Mouse (Mus musculus) midbrain, postnatal 0 days (tissue): ENCODE results near the gene Vps8. TPM values are rescaled to one million over a fixed set of nuclear protein-coding genes. Genes with fewer than 3 reads are reported as not detected.

Source experiments
- ATAC-seq: fragments of 200-750 bp; cut with Nextera tagmentation; 2 replicates; pipeline ENCODE4 v1.8.0; 2017; ENCODE audit warnings: moderate number of reproducible peaks, mild to moderate bottlenecking, moderate TSS enrichment, moderate library complexity; ENCODE audit not compliant: low FRiP score
- DNase-seq: peaks from one replicate; pipeline ENCODE4 v3.0.0-alpha.2; 2015; ENCODE audit warnings: low spot score
- H3K27ac ChIP-seq: fragments of 300-500 bp; sonication (generic); 2 replicates; pipeline ENCODE4 v1.5.1; 2014; ENCODE audit warnings: low read depth, mild to moderate bottlenecking, low read length, mixed read lengths
- H3K27me3 ChIP-seq: fragments of 300-500 bp; sonication (generic); 2 replicates; pipeline ENCODE4 v1.6.1; 2014; ENCODE audit warnings: low read length, control low read depth, mixed read lengths; ENCODE audit not compliant: insufficient read depth
- H3K36me3 ChIP-seq: fragments of 300-500 bp; sonication (generic); 2 replicates; pipeline ENCODE4 v1.6.1; 2014; ENCODE audit warnings: low read length, control low read depth, mixed read lengths; ENCODE audit not compliant: insufficient read depth
- H3K4me1 ChIP-seq: fragments of 300-500 bp; sonication (generic); 2 replicates; pipeline ENCODE4 v1.6.1; 2014; ENCODE audit warnings: mild to moderate bottlenecking, control low read depth, antibody characterized with exemption, low read length, mixed read lengths; ENCODE audit not compliant: insufficient read depth
- H3K4me2 ChIP-seq: fragments of 300-500 bp; sonication (generic); 2 replicates; pipeline ENCODE4 v1.6.1; 2014; ENCODE audit warnings: low read depth, mild to moderate bottlenecking, low read length, mixed read lengths; ENCODE audit not compliant: poor library complexity, severe bottlenecking
- H3K4me3 ChIP-seq: fragments of 300-500 bp; sonication (generic); 2 replicates; pipeline ENCODE4 v1.5.1; 2014; ENCODE audit warnings: low read depth, mild to moderate bottlenecking, low read length, moderate library complexity
- H3K9ac ChIP-seq: fragments of 300-500 bp; sonication (generic); replicated peaks from 2 replicates; pipeline ENCODE4 v1.6.1; 2014; ENCODE audit warnings: mild to moderate bottlenecking, low read length, moderate library complexity, mixed read lengths; ENCODE audit not compliant: poor library complexity, severe bottlenecking
- H3K9me3 ChIP-seq: fragments of 300-500 bp; sonication (generic); 2 replicates; pipeline ENCODE4 v1.6.1; 2016; ENCODE audit warnings: low read length, control low read depth
- CTCF ChIP-seq: IDR thresholded peaks from 2 replicates; pipeline ENCODE4 v1.5.1; 2016; ENCODE audit warnings: antibody characterized with exemption, mild to moderate bottlenecking
- WGBS: fragments of 180-500 bp; shearing (Covaris S2); extraction: QIAGEN DNeasy Blood & Tissue Kit; methylation state at CpG from one replicate; pipeline ENCODE4 v1.1.7; 2014; 5-methylcytosine and 5-hydroxymethylcytosine counted together
- polyA plus RNA-seq: library from polyadenylated mRNA; unstranded; fragments of >200 nt; fragmentation: Nextera tagmentation; extraction: Ambion mirVana; gene quantifications from 2 replicates; pipeline ENCODE4 v1.2.1, GENCODE M21; 2015
- total RNA-seq: library from RNA; depleted of rRNA; stranded (reverse); fragments of >200 nt; gene quantifications from 2 replicates; pipeline ENCODE4 v1.2.3, GENCODE M21; 2014

Gene Vps8
- total and polyA plus RNA-seq, 2 experiments from 2014 or later = 26.0 to 35.2 TPM

- H3K27ac ChIP-seq = no peak overlapping the region
- no peak for TF ChIP-seq CTCF
- H3K27me3 ChIP-seq = no peaks in the 10 kb centered on the region
- H3K4me3 ChIP-seq = no peak overlapping the region
- H3K36me3 ChIP-seq = peaks cover 16% of the 10 kb centered on the region
- ATAC-seq (no peak), DNase-seq (no peak)
- WGBS = 94% methylated on average over 5 of the region's 5 CpGs
- no peak overlapping the region for H3K4me2 ChIP-seq
- no peaks in the 10 kb centered on the region for H3K9me3 ChIP-seq
- H3K9ac ChIP-seq = no peak overlapping the region
- H3K4me1 ChIP-seq = no peaks in the 10 kb centered on the region
Observed at GRCm38 (mm10) chr16:21567093-21567492, 144.2 kb downstream of the Vps8 start.

DNA sequence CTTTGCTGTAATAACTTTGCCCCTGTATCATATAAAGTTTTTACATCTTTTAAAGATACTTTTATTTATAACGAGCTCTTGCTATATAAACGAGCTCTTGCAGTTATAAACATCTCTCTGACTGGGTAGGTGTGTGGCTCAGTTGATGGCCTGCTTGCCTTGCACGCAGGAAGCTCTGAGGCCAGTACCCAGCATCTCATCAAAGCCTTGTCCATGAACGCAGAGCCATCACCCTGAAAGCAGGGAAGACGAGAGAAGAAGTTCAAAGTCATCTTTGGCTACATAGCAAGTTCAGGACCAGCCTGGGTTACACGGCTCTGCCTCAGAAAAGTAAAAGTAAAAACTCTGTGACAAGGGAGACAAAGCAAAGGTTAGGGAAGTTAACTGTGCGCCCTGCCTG lies 147.0 kb downstream of the Vps8 start:
- H3K36me3 ChIP-seq = peaks cover 10% of the 10 kb centered on the region; the same call in 1 of the 2 replicates
- no peak overlapping the region for H3K9ac ChIP-seq
- no peaks in the 10 kb centered on the region for H3K4me1 ChIP-seq
- no peak overlapping the region for H3K27ac ChIP-seq
- no peak overlapping the region for H3K4me2 ChIP-seq
- H3K4me3 ChIP-seq = no peak overlapping the region
- DNase-seq (no peak), ATAC-seq (no peak)
- no peaks in the 10 kb centered on the region for H3K9me3 ChIP-seq
- no peak for TF ChIP-seq CTCF
- H3K27me3 ChIP-seq = no peaks in the 10 kb centered on the region
- 86% methylated on average over 7 of the region's 7 CpGs for WGBS

DNA sequence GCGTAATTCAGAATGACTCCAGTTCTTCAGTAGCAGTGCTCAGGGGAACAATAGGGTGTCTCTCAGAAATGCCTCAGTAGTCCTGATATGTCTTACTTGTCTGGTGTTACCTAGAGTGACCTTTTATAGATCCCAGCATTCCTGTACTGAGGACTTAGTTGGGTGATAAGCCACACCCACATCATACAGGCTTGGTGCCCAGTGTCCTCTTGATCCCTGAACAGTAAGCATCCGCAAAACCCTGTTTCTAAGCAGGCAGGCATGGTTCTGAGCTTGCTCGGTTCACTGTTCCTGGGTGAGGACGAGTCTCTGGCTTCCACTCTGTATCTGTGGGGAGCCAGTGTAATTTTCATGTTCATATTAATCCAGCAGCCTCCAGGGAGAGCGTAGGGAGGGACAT lies 147.9 kb downstream of the Vps8 start:
- whole genome bisulfite sequencing = 85% methylated on average over 5 of the region's 5 CpGs
- no peaks in the 10 kb centered on the region for H3K9me3 ChIP-seq
- H3K4me1 ChIP-seq = no peaks in the 10 kb centered on the region
- H3K9ac ChIP-seq = no peak overlapping the region
- no peak overlapping the region for H3K27ac ChIP-seq
- no peak for TF ChIP-seq CTCF
- H3K4me2 ChIP-seq = no peak overlapping the region
- peaks cover 10% of the 10 kb centered on the region; the same call in 1 of the 2 replicates for H3K36me3 ChIP-seq
- ATAC-seq = no peak
- no peak overlapping the region for H3K4me3 ChIP-seq
- DNase-seq = no peak
- H3K27me3 ChIP-seq = no peaks in the 10 kb centered on the region

DNA sequence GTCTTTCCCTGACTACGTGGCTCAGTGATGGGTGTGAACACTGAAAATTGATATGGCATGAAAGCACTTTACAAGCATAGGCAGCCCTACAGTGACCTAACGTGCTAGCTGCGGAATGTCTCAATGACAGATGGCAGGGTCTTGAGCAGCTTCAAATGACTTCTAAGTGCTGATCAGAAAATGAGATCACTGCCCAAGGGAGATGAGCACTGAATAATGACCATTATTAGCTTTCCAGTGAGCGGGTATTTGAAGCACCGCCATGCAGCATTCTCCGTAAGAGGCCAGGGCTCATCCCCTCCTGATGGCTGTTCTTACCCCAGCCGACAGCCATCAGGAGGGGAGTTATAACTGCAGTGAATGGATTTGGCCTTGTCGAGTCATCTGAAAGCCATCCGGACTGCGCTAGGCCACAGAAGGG lies 153.1 kb downstream of the Vps8 start:
- DNase-seq (peak; percentile 34), ATAC-seq (no peak)
- no peaks in the 10 kb centered on the region for H3K9me3 ChIP-seq
- no peak overlapping the region for H3K9ac ChIP-seq
- 0 out of 2 replicates have a peak, but pooled peaks cover 7% of the 10 kb centered on the region for H3K36me3 ChIP-seq
- TF ChIP-seq CTCF = no peak
- H3K4me3 ChIP-seq = no peak overlapping the region
- 46% methylated on average over 10 of the region's 10 CpGs for WGBS
- no peaks in the 10 kb centered on the region for H3K4me1 ChIP-seq
- no peaks in the 10 kb centered on the region for H3K27me3 ChIP-seq
- no peak overlapping the region for H3K27ac ChIP-seq
- H3K4me2 ChIP-seq = no peak overlapping the region

- DNase-seq = peak; percentile 17
- WGBS = 95% methylated on average over 6 of the region's 6 CpGs
- no peak overlapping the region for H3K4me3 ChIP-seq
- no peak overlapping the region for H3K27ac ChIP-seq
- no peaks in the 10 kb centered on the region for H3K36me3 ChIP-seq
- no peaks in the 10 kb centered on the region for H3K4me1 ChIP-seq
- ATAC-seq = no peak
- no peaks in the 10 kb centered on the region for H3K9me3 ChIP-seq
- H3K27me3 ChIP-seq = no peaks in the 10 kb centered on the region
- TF ChIP-seq CTCF = no peak
- no peak overlapping the region for H3K4me2 ChIP-seq
- no peak overlapping the region for H3K9ac ChIP-seq
Observed at GRCm38 (mm10) chr16:21589110-21589509, 166.2 kb downstream of the Vps8 start.

DNA sequence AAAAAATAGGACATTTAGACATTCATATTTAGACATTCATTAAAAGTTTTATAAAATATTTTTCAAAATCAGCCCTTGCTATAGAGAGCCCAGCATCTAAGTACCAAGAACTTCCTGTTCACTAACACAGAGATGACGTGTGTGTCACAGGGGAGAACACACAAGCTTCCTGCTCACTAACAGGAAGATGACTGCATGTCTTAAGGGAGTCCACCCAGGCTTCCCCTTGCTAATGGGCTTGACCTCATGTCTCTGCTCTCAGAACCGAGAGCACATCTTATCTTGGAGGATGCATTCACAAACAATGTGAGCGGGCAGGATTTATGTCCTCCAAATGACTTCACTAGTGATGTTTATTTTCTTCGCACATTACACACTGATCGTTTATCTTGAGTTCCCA lies 167.9 kb downstream of the Vps8 start:
- TF ChIP-seq CTCF = no peak
- 81% methylated on average over 5 of the region's 5 CpGs for WGBS
- no peak overlapping the region for H3K9ac ChIP-seq
- H3K4me1 ChIP-seq = no peaks in the 10 kb centered on the region
- ATAC-seq (no peak), DNase-seq (no peak)
- no peak overlapping the region for H3K27ac ChIP-seq
- H3K36me3 ChIP-seq = no peaks in the 10 kb centered on the region
- no peak overlapping the region for H3K4me3 ChIP-seq
- no peaks in the 10 kb centered on the region for H3K27me3 ChIP-seq
- H3K9me3 ChIP-seq = no peaks in the 10 kb centered on the region
- no peak overlapping the region for H3K4me2 ChIP-seq
